Mouse (Mus musculus): ENCODE measurements around the gene Me1. TPM values are rescaled to one million over a fixed set of nuclear protein-coding genes. Genes with fewer than 3 reads are reported as not detected.

Me1 gene
- polyA plus RNA-seq, 1 experiment from 2014 or later: 28.5 TPM

- no peaks in the 10 kb centered on the region for H3K36me3 ChIP-seq
- 51% methylated on average over 5 of the region's 5 CpGs for WGBS
- no peak for ATAC-seq (ENCODE audit: low FRiP score)
Measured at GRCm38 (mm10) chr9:86701264-86701663, 5.5 kb upstream of the Me1 start.

GRCm38 (mm10) chr9:86695199-86695817 is 445 bp downstream of the Me1 start:
- Histone ChIP-seq H3K4me2 (peak overlapping the region; percentile 71), H3K27me3 (no peaks in the 10 kb centered on the region), H3K36me3 (no peaks in the 10 kb centered on the region), H3K27ac (peak overlapping the region; percentile 78), H3K4me1 (replicated peaks) (peaks cover 11% of the 10 kb centered on the region; the same call in 1 of the 2 replicates), H3K9me3 (no peaks in the 10 kb centered on the region), H3K9ac (peak overlapping the region; percentile 88), H3K4me3 (peak overlapping the region; percentile 82)
- peak; percentile 80 for ATAC-seq (ENCODE audit: low FRiP score)
- WGBS: under 1% methylated on average over 36 of the region's 56 CpGs

More at GRCm38 (mm10) chr9:86701264-86701663, 5.5 kb upstream of the Me1 start:
- no peak overlapping the region for H3K4me2 ChIP-seq
- H3K9ac ChIP-seq: no peak overlapping the region
- no peaks in the 10 kb centered on the region for H3K27me3 ChIP-seq
- H3K4me1 ChIP-seq (replicated peaks): peaks cover 1% of the 10 kb centered on the region; the same call in 1 of the 2 replicates
- H3K27ac ChIP-seq: no peak overlapping the region
- H3K9me3 ChIP-seq: no peaks in the 10 kb centered on the region
- no peak overlapping the region for H3K4me3 ChIP-seq

- Histone ChIP-seq H3K9me3 (no peaks in the 10 kb centered on the region), H3K36me3 (no peaks in the 10 kb centered on the region), H3K4me2 (peak overlapping the region; percentile 71), H3K4me1 (replicated peaks) (peaks cover 11% of the 10 kb centered on the region; the same call in 1 of the 2 replicates), H3K27ac (no peak overlapping the region), H3K4me3 (peak overlapping the region; percentile 82; the same call in 1 of the 2 replicates), H3K27me3 (no peaks in the 10 kb centered on the region), H3K9ac (no peak overlapping the region)
- no peak for ATAC-seq (ENCODE audit: low FRiP score)
- 94% methylated on average over 7 of the region's 7 CpGs for WGBS
Measured at GRCm38 (mm10) chr9:86694644-86695043, 1.1 kb downstream of the Me1 start.

GRCm38 (mm10) chr9:86693935-86694334 is 1.8 kb downstream of the Me1 start:
- H3K27me3 ChIP-seq: no peaks in the 10 kb centered on the region
- H3K4me2 ChIP-seq: no peak overlapping the region

GRCm38 (mm10) chr9:86692676-86693075 is 3.1 kb downstream of the Me1 start:
- ATAC-seq (ENCODE audit: low FRiP score): no peak
- H3K36me3 ChIP-seq: no peaks in the 10 kb centered on the region
- H3K4me2 ChIP-seq: no peak overlapping the region
- no peaks in the 10 kb centered on the region for H3K9me3 ChIP-seq
- WGBS: 81% methylated on average over 3 of the region's 3 CpGs
- no peak overlapping the region for H3K4me3 ChIP-seq
- H3K9ac ChIP-seq: no peak overlapping the region
- H3K27me3 ChIP-seq: no peaks in the 10 kb centered on the region
- H3K27ac ChIP-seq: no peak overlapping the region
- peaks cover 11% of the 10 kb centered on the region; the same call in 1 of the 2 replicates for H3K4me1 ChIP-seq (replicated peaks)

More at GRCm38 (mm10) chr9:86693935-86694334, 1.8 kb downstream of the Me1 start:
- 94% methylated on average over 6 of the region's 6 CpGs for WGBS
- Histone ChIP-seq H3K9ac (no peak overlapping the region), H3K27ac (no peak overlapping the region), H3K4me3 (no peak overlapping the region), H3K9me3 (no peaks in the 10 kb centered on the region), H3K36me3 (no peaks in the 10 kb centered on the region), H3K4me1 (replicated peaks) (peaks cover 11% of the 10 kb centered on the region; the same call in 1 of the 2 replicates)
- no peak for ATAC-seq (ENCODE audit: low FRiP score)

- H3K9me3 ChIP-seq: no peaks in the 10 kb centered on the region
- H3K4me1 ChIP-seq (replicated peaks): peaks cover 11% of the 10 kb centered on the region; the same call in 1 of the 2 replicates
- H3K4me2 ChIP-seq: no peak overlapping the region
- no peak for ATAC-seq (ENCODE audit: low FRiP score)
- no peak overlapping the region for H3K9ac ChIP-seq
- WGBS: 91% methylated on average over 5 of the region's 5 CpGs
- no peaks in the 10 kb centered on the region for H3K36me3 ChIP-seq
- no peak overlapping the region for H3K27ac ChIP-seq
- no peak overlapping the region for H3K4me3 ChIP-seq
- H3K27me3 ChIP-seq: no peaks in the 10 kb centered on the region
Measured at GRCm38 (mm10) chr9:86692251-86692650, 3.5 kb downstream of the Me1 start.

- H3K9me3 ChIP-seq: no peaks in the 10 kb centered on the region
- ATAC-seq (ENCODE audit: low FRiP score): no peak
- no peak overlapping the region for H3K27ac ChIP-seq
- WGBS: 93% methylated on average over 3 of the region's 3 CpGs
- peaks cover 8% of the 10 kb centered on the region; the same call in 1 of the 2 replicates for H3K4me1 ChIP-seq (replicated peaks)
- no peaks in the 10 kb centered on the region for H3K36me3 ChIP-seq
- H3K4me2 ChIP-seq: no peak overlapping the region
- no peak overlapping the region for H3K9ac ChIP-seq
- no peak overlapping the region for H3K4me3 ChIP-seq
- no peaks in the 10 kb centered on the region for H3K27me3 ChIP-seq
Measured at GRCm38 (mm10) chr9:86691101-86691500, 4.7 kb downstream of the Me1 start.

- Histone ChIP-seq H3K27ac (no peak overlapping the region), H3K4me3 (no peak overlapping the region), H3K36me3 (no peaks in the 10 kb centered on the region), H3K27me3 (no peaks in the 10 kb centered on the region), H3K4me2 (no peak overlapping the region), H3K9me3 (no peaks in the 10 kb centered on the region), H3K4me1 (replicated peaks) (peaks cover 5% of the 10 kb centered on the region), H3K9ac (0 out of 2 replicates have a peak overlapping the region, but pooled peaks have one; percentile 24)
- ATAC-seq (ENCODE audit: low FRiP score): 0 out of 2 replicates have a peak, but pooled peaks have one; percentile 37
- 69% methylated on average over 8 of the region's 8 CpGs for WGBS
Measured at GRCm38 (mm10) chr9:86683713-86684209, 12.0 kb downstream of the Me1 start.

GRCm38 (mm10) chr9:86682844-86683243 is 12.9 kb downstream of the Me1 start:
- Histone ChIP-seq H3K4me1 (replicated peaks) (peaks cover 5% of the 10 kb centered on the region), H3K4me3 (no peak overlapping the region), H3K9ac (no peak overlapping the region), H3K36me3 (no peaks in the 10 kb centered on the region), H3K27ac (no peak overlapping the region), H3K27me3 (no peaks in the 10 kb centered on the region), H3K4me2 (no peak overlapping the region), H3K9me3 (no peaks in the 10 kb centered on the region)
- peak; percentile 55 for ATAC-seq (ENCODE audit: low FRiP score)
- WGBS: 66% methylated on average over 6 of the region's 6 CpGs

GRCm38 (mm10) chr9:86682278-86682677 is 13.5 kb downstream of the Me1 start:
- Histone ChIP-seq H3K9me3 (no peaks in the 10 kb centered on the region), H3K4me2 (no peak overlapping the region), H3K4me1 (replicated peaks) (peaks cover 5% of the 10 kb centered on the region), H3K9ac (no peak overlapping the region), H3K36me3 (no peaks in the 10 kb centered on the region), H3K27ac (no peak overlapping the region), H3K4me3 (no peak overlapping the region), H3K27me3 (no peaks in the 10 kb centered on the region)
- 81% methylated on average over 4 of the region's 4 CpGs for WGBS
- no peak for ATAC-seq (ENCODE audit: low FRiP score)

GRCm38 (mm10) chr9:86680431-86680830 is 15.3 kb downstream of the Me1 start:
- no peak for ATAC-seq (ENCODE audit: low FRiP score)
- H3K9ac ChIP-seq: no peak overlapping the region
- no peaks in the 10 kb centered on the region for H3K36me3 ChIP-seq
- H3K4me3 ChIP-seq: no peak overlapping the region
- no peaks in the 10 kb centered on the region for H3K9me3 ChIP-seq
- H3K27ac ChIP-seq: no peak overlapping the region
- 96% methylated on average over 6 of the region's 6 CpGs for WGBS
- H3K27me3 ChIP-seq: no peaks in the 10 kb centered on the region
- H3K4me2 ChIP-seq: no peak overlapping the region
- H3K4me1 ChIP-seq (replicated peaks): peaks cover 5% of the 10 kb centered on the region

- Histone ChIP-seq H3K9me3 (no peaks in the 10 kb centered on the region), H3K9ac (no peak overlapping the region), H3K27me3 (no peaks in the 10 kb centered on the region), H3K4me1 (replicated peaks) (peaks cover 5% of the 10 kb centered on the region), H3K4me2 (no peak overlapping the region), H3K27ac (no peak overlapping the region), H3K36me3 (no peaks in the 10 kb centered on the region), H3K4me3 (no peak overlapping the region)
- 81% methylated on average over 11 of the region's 11 CpGs for WGBS
- no peak for ATAC-seq (ENCODE audit: low FRiP score)
Measured at GRCm38 (mm10) chr9:86679843-86680417, 15.8 kb downstream of the Me1 start.
